Mouse (Mus musculus) ovary, postnatal 10 days (tissue): ENCODE measurements around the gene Snrpc.
A peak's percentile ranks its signal among the peaks of the same experiment; 100 is the strongest.
"Not testable (repeated sequence)": the region's sequence is repeated elsewhere in the genome, so short reads cannot be mapped to it uniquely, and the experiment has no call there.

Source experiments
- DNase-seq: peaks from one replicate; pipeline ENCODE4 v3.0.0; 2022; ENCODE audit warnings: low spot score

The Snrpc gene

DNA sequence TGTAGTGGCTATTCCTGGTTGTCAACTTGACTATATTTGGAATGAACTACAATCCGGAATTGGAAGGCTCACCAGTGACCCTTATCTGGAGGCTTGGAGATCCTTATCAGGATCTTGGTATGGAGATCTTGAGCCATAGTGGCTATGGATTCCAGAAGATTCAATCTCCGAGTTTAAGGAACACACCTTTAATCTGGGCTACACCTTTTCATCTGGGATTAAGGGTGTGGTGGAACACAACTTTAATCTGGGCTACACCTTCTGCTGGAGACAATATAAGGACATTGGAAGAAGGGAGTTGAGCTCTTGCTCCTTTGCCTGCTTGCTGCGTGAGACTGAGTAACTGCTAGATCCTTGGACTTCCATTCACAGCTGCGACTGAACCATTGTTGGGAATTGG lies at the start of gene Snrpc:
TSS of gene Snrpc (plus strand) at position 301 of the 400 bp plus-strand sequence.
- DNase-seq = not testable (repeated sequence)

DNA sequence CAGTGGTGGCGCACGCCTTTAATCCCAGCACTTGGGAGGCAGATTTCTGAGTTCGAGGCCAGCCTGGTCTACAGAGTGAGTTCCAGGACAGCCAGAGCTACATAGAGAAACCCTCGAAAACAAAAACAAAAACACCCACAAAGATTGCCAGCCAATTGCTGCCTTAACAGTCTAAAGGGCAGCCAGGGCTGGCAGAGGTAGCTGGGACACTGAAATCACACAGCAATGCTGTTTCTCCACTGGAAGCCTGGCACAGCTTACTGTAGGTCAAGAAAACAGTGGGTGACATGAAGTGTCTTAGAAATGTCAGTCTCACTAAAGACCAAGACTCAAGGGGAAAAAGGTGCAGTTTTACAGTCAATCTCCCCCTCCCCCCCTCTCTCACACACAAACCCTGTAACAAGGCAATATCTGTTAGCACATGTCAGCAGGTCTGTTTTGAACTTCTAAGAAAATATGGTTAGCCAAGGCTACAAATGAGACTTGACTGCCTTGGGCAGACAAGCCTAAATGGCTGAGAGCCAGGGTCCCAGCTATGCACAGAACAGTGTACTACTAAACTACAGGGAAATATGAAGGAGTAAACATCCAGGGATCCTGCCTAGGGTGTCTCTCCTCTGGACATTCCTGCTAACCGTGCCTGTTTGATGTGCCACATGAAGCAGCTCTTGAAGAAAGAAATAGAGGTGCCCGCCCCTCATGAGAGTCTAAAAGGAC lies 49.3 kb upstream of the Snrpc start:
- DNase-seq = no peak

DNA sequence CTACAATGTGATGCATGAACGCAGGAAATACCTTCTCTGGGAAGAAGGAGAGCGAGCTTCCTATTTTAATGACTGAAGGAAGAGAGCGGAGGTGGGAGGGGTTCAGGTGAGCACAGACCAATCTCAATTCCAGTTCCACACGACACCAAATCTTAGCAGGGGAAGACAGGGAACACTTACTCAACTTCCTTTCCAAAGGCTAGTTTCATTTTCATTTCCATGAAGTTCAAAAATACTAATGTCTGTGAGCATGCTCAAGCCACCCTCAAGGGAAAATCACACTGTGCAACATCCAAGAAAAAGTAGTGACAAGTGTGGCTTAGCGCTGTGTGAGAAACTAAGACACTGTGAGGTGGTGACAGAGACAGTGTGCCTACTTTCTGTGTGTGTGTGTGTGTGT lies 47.9 kb upstream of the Snrpc start:
- DNase-seq = no peak

DNA sequence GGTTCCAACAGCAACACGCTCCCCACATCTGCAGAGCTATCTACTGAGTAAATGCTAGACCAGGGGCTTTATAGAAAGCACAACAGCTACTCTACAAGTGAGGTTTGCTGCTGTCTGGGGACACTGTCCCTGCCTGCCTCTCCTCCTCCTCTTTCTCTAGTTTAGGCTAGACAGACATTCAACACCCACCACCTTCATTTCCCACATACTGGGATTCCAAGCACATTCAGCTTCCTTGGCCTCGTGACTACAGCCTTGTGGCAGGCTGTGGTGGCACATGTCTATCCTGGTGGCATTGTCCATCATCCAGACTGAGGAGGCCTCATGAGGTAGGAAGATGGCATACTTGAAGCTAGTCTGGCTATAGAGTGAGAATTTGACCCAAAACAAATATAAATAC lies 47.0 kb upstream of the Snrpc start:
- no peak for DNase-seq

DNA sequence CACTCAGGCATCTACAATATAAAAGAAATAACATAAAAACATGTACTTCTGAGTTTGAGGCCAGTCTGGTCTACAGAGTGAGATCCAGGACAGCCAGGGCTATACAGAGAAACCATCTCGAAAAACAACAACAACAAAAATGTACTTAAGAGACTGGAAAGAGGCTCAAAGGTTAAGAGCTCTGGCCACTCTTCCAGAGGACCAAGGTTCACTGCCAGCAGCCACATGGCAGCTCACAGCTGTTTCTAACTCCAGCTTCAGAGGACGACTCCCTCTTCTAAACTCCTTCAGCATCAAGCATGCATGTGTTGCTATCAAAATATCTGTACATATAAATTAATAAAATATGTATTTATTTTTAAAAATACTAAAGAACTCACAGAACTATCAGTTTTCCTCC lies 46.4 kb upstream of the Snrpc start:
- no peak for DNase-seq

DNA sequence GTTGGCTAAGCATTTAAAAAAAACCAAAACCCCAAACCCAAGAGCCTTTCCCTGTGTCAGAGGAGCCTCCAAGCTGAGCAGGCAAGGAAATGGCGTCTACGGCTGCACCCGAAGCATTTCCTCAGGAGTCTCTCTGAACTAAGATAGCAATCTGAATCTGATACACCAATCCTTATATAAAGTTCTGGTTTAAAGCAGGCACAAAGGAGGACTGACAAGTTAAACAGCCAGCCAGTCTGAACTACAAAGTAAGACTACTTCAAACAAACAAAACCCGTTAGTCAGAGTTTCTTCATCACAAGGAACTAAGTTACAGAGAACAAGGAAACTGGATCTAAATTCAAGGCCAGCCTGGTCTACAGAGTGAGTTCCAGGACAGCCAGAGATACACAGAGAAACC lies 45.4 kb upstream of the Snrpc start:
- DNase-seq = no peak

DNA sequence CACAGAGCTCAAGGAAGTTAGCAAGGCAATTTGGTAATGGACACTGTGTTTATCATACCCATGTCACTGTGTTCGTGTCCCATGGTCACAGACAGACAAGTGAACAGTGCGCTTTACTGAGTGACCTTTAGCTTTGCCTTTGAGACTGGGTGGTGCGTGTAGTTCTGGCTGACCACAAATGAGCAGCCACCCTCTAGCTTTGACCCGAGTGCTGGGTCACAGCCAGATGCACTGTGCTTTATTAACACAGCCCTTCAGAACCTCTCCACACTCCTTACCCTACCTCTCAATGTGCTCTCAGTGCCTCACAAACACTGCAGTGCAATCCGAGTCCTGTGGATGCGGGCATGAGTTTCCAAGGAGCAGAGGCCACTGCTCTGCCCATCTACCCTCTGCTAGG lies 44.8 kb upstream of the Snrpc start:
- no peak for DNase-seq

DNA sequence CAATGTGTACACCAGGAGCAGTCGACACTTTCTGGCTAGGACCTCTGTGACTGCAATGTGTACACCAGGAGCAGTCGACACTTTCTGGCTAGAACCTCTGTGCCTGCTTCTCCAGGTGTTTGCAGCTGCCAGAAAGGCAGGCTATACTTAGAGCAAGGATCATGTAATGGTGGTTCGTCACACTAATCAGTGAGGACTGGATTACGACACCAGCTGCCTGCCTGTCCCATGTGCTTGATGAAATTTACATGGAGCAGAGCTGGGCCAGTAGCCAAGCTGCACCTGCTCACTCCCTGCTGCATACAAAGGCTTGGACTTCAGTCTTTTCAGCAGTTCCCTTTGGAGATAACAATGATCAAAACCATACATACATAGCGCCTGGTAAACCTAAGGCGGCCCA lies 41.2 kb upstream of the Snrpc start:
- DNase-seq = no peak

DNA sequence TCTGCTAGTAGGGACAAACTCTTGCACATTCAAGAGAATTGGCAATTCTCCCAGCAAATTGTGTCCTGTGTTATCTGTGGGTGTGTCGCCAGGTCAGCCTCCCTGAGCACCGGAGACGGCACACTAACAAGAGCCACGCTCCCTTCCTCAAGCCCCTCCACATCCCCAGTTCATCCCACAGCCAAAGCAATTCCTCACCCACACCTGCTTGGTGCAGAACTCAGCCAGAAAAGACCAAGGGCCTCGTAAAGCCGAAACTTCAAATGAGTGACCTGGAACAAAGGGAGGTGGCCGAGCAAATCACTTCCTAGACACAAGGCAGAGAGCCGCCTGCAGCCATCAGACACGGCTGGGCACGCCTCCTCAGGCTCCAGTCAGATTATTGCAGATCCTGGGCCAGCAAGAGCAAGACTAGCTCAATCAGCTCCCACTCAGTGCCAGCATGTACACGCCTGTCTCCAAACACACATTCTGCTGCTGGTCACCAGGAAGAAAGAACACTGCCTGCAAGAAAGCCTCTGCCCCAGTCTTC lies 40.5 kb upstream of the Snrpc start:
- DNase-seq = peak; percentile 21

DNA sequence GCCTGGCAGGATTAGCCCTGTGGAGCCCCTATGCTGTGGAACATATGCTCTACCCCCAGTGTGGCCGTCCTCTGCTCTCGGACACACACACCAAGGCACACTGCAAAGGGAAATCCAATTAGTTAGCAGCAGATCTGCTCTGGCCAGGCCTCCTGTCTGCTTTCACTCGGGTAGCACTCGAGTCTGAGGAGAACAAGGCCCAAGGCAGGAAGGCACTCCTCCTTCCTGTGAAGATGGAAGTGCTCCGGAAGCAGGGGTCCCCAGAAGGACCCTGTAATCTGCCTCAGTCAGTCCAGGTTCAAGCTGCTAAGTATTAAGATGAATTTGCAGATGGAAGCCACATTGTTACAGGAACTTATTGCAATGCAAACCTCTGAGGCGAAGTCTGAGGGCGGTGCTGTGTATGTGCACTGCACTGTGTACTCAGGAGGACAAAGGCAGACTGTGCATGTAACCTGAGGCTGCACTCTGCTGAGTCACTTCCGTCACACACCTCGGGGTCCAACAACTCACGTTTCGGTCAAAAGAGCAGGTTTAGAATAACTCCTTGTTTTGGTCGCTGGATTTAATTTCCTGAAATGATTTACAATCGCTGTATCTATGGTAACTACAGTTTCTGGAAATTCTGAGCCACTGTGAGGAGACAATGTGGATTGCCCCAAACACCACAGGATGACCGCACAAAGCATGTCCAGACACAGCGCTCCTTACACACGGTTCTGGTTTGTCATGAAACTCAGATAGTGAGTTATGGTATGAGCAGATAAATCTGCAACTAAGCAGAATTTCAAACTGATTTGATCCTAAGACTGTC lies 38.0 kb upstream of the Snrpc start:
- no peak for DNase-seq

DNA sequence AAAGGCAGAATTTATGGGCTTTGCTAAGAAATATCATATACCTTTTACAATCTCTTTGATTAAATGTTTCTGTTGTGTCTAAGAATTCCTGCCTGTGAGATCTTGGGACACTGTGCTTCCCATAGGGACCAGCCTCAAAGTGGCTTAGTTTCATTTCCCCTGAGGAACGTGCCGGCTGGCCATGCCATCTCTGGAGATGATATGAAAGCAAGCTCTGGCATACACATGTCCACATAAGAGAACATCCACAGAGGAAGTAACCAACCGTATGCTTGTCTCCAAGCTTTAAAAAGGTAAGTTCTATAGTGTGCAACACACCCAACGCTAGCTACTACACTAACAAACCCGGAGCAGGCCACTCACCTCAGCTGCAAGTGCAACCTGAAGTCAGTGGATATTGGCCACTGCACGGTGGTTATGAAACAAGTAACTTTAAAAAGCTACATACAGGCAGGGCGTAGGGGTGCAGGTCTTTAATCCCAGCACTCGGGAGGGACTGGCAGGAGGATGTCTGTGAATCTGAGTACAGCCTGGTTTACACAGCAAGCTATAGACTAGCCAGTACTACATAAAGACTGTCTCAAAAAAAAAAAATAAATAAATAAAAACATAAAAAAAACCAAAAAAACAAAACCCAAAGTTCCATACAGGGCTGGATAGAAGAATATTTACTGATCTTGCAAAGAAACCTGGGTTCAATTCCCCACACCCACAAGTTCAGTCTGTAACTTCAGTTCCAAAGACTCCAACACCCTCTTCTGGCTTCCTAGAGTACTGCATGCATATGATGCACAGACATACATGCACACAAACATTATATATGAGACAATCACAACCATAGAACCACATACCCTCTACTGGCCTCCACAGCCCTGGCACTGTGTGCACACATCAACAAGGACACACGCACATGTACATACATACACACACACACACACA lies 37.0 kb upstream of the Snrpc start:
- DNase-seq = no peak

DNA sequence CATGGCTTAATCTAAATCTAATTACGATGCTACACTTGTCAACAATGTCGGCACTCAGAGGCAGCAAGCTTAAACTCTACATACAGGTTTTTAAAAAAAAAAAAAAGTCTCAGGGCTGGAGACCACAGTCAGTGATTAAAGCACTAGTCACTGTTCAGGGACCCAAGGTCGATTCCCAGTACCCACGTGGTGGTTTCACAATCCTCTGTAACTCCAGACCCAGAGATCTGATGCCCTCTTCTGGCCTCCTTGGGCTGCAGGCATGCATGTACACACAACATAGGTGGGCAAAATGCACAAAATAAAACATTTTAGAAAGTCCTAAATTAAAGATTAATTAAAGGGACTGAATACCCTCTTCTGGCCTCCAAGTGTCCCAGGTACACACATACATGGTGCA lies 34.2 kb upstream of the Snrpc start:
- DNase-seq = no peak

DNA sequence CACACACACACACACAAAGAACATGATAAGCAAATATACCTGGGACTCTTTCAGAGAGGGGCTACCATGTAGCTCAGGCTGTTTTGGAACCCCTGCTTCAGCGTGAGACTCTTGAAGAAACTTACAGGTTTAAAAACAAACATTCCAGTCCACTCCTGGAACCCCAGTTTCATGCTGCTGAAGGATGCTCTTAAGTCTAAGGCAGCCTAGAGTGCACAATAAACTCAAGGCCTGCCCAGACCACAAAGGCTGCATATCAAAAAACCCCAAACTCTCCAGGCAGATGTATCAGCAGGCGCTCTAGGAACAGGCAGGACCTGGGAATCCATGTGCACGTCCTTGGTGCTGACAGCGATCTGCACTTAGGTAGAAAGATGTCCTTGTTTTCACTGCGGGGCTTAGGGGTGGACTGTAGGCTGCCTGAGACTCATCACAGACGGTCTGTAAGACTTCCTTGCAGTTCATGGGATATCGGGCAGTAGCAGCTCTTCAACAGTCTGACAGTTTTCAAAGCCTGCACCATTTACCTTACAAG lies 33.7 kb upstream of the Snrpc start:
- DNase-seq = no peak

DNA sequence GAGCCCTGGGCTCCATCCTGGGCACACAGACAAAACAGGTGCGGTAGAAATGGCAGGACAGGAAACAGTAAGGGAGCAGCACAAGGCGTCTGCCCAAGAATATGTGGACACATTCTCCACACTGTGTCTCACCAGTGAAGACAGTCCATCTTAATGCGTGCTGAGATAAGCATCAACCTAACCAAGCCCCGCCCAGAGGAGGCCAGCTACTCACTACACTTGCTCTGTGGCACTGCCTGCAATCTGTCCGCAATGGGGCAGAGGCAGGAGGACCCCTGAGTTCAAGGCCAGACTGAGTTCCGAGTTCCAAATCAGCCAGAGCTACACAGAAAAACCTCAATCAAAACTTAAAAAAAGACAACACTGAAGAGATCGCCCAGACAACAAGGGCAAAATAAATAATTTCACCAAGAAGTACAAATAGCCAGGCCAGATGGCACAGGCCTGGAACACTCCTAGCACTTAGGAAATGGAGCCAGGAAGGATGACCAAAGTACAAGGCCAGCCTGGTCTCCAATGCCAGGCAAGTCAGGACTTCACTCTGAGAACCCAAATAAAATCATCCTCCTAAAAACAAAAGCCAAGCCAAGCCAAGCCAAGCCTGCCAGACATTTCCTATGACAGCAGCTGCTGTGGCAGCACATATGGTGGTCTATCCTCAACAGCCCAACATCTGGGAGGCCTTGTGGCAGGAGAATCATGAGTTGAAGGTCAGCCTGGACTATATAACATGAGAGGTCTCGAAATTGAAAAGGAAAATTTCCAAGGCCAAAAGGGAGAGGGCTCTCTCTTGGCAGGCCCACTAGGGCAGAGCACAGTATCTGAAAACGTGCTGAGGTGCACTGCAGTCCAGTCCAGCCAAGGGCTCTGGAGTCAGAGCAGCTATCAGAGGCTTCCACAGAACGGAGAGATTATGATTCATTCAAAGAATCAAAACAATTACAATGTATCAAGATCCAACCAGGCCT lies 32.9 kb upstream of the Snrpc start:
- no peak for DNase-seq

DNA sequence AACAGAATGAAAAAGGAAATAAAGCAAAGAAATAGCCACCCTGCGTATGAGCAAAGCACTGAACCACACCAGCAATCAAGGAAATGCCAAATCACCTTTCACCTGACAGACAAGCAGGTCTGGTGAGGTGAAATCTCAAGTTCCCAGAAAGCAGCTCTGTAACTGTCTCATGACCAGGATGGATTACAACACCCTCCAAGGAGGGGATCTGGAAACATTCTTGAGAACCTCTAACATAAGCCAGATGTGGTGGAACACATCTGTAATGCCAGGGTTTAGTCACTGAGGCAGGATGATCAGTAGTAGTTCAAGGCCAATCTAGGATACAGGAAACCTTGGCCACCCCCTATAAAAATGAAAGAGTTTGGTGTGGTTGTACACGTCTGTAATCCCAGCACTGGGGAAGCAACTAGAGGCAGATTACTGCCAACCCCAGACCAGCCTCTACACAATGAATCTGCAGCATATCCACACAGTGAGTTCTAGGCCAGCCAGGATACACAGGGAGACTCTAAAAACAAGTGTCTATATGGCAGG lies 30.3 kb upstream of the Snrpc start:
- no peak for DNase-seq

DNA sequence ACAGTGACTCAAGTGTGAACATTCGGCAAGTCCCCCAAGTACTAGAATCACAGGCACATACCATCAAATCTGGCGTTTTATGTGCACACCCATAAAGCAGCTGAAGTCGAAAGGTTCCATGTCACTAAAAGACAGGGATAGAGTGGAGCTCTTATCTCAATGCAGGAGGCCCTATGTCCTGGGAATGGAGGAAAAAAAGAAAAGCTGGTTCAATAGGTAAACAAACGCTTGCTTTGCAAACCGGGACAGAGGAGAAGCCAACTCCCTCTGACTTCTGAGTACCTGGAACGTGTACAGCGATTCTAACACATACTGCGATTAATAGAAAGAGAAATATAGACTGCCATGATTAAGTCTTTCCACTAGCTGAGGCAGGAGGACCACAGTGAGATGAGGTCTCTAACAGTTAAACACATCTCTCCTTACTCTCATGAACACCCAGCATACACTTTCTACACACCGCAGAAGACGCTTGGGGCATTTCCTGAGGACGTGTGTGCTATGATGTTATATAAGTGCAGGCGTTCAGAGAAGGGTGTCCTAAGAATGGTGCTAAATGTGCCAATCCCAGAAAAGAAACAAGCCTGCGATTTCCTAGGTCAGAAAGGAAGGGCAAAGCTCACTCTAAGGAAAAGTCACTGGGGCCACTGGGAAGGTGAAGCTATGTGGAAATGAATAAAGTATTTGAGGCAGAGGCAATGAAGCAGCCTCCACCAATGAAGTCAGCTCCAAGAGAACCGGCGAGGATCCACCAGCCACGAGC lies 27.2 kb upstream of the Snrpc start:
- no peak for DNase-seq

DNA sequence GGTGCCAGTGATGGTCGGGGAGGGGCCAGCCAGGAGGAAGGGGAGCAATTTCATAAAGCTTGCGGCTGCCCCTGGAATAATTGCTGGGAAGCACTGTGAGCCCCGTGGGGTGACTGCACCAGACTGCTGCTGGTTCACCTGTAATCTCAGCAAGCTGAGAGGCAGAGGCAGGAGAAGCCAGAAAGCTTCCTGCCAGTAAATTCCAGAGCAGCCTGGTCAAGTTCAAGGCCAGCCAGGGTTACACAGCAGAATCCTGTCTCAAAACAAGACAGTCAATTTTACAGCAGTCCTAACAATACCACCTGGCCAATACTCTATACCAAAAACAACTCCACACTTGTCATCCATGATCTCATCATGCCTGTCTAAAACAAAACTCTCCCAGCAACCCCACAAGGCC lies 26.0 kb upstream of the Snrpc start:
- no peak for DNase-seq

DNA sequence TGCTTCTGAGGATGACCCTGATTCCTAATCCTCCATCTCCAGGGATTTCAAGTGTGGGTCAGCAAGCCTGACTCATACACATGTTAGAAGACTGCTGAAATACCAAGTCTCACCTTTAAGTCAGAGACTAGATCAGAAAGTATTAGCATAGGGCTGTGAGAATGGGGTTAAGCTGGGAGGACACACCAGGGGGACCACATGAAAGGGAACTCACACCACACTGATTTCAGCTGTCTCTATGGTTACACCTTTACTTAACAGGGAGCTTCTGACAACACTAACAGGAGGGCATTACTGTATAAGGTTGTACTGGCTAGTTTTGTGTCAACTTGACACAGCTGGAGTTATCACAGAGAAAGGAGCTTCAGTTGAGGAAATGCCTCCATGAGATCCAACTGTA lies 23.3 kb upstream of the Snrpc start:
- DNase-seq = no peak

DNA sequence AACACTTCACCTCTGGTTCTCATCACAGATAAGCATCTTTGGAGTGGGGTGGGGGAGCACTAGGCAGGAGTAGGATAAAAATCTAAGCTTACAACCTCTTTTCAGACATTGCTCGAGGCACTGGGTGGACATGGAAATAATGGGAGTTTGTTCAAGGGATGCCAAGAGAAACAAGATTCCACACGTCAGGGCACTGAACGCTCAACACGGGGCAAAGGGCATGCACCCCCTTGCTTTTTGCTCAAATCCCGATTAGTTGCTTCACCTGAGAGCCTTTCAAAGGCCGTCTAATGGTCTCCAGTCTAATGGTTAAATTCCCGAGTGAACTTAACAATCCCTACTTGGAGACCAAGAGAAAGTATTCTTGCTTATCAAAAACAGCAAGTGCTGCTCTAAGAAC lies 18.9 kb upstream of the Snrpc start:
- no peak for DNase-seq

DNA sequence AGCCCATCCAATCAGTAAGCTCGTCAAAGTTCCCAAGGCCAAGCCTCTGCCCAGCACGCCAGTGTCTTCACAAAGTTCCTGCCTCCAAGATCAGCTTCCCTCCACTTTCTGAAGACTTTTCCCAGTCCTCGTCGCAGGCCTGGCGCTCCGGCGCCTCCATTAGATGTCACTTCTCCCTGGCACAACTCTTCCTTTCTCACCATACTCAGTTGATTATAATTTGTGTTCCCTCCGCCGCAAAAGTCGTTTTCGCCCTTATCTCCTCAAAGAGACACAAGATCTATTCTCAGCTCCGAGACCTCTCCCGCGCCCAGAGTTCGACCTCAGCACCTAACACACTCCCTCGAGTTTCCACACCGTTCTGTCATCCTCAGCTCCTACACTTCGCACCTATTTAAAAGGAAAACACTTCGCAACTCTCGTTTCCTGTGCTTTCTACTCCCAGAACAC lies 18.4 kb upstream of the Snrpc start:
- no peak for DNase-seq
